In the genomic region with DNA sequence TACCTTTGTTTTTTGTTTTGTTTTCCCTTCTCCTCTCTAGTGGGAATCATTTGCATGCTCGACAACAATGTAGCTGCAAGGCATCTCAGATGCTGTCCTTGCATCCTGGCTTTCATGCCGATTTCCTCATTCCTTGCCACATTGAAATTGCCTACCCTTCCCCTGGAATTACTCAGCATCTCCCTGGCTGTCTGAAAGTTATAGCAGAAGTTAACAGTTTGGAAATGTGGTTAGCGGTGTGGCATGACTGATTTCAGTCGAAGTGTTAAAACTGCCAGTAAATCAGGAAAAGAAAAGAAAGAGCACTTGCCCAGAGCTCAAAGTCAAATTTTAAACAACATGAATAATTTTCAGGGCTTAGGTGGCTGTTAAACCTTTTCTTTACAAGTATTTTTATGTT, we compare ENCODE assay signal across 25 mouse cellular contexts.
A peak's percentile ranks its signal among the peaks of the same experiment; 100 is the strongest.
DNase-seq lines count a peak whose midpoint lies in the region; ATAC-seq and TF ChIP-seq lines count a peak whose summit lies in the region.
"Had no signal": no experiment of that assay in that cellular context is flagged by ENCODE, and none has a peak within 500 bp of the region (broad histone marks: within the 10 kb centered on the region; RNA-seq: fewer than 3 reads in every experiment).

No protein-coding gene starts in this region.

- POLR2A ChIA-PET in Patski (lab: Charles Lee) = interaction anchor here (1.2 to 1.6 kb wide), 3 partner anchors 13 to 187 kb away, joined by 3 to 6 read pairs (median 4); a partner anchor contains a TSS

- no peak for TF ChIP-seq CTCF in Patski (IDR thresholded peaks at IDR 0.05)

- in situ Hi-C loops in Patski (cut with MboI; ENCODE audit: low pct_unique_long_range_greater_than_20kb) = loop anchor here (5.0 kb wide), 1 partner anchor 55 kb away; no protein-coding TSS in a partner anchor

- no peaks in the 10 kb centered on the region for H3K27me3 ChIP-seq in Patski
- H3K27me3 ChIP-seq: embryonic facial prominence, embryonic 13.5 days; heart, embryonic 13.5 days; hindbrain, embryonic 12.5 days; hindbrain, embryonic 15.5 days had no signal

- peak; percentile 68 for DNase-seq in Patski (ENCODE audit: low read depth, low spot score)
- DNase-seq in fibroblast of lung, adult 2 months (ENCODE audit: low read depth) = peak; percentile 45
- no peak for DNase-seq in lung, postnatal 4 days
- no peak for DNase-seq in c-Kit-positive CD71-positive TER-119-positive erythroid progenitor cells, embryonic 14.5 days (ENCODE audit: low spot score)
- no peak for DNase-seq in heart, adult 18-20 months
- DNase-seq: adrenal gland, postnatal 10 days; adrenal gland, postnatal 36 days; cerebellum, adult 11 months; cerebellum, adult 2 months; cerebellum, adult 9-11 months; cerebellum, postnatal 25 days; embryo, embryonic 11 days; forebrain, postnatal 0 days; gastrocnemius, adult 2 months; gastrocnemius, postnatal 14 days; heart, adult 2 months; heart, postnatal 14 days; heart, postnatal 4 days had no signal

- CTCF ChIA-PET in Patski (lab: Charles Lee) = interaction anchor here (0.9 to 2.9 kb wide), 9 partner anchors 9 to 124 kb away, joined by 3 to 15 read pairs (median 5); a partner anchor contains a TSS

- ATAC-seq in Patski = peak; percentile 94
- peak; percentile 81 for ATAC-seq in megakaryocyte progenitor cell, adult 5-6 weeks (replicated peaks; ENCODE audit: poor library complexity)
- ATAC-seq: CD4-positive, CD25-positive, alpha-beta regulatory T cell, adult 4 months; forebrain, embryonic 14.5 days; forebrain, postnatal 0 days had no signal

Comparison
In these comparisons a context has a peak if more than half of its experiments do, and no peak if none do; other contexts are left out.
1. DNase-seq: peak in Patski (single experiment) and fibroblast of lung, adult 2 months (single experiment); none in lung, postnatal 4 days (0 of 2), c-Kit-positive CD71-positive TER-119-positive erythroid progenitor cells, embryonic 14.5 days (single experiment) and heart, adult 18-20 months (0 of 2).